Mouse (Mus musculus) MEL (cell line): ENCODE measurements around the gene Vwa8. TPM values are rescaled to one million over a fixed set of nuclear protein-coding genes. Genes with fewer than 3 reads are reported as not detected.

Experiments used
- DNase-seq: peaks from one replicate; pipeline ENCODE4 v3.0.0; 2011; ENCODE audit warnings: low read depth, low spot score
- H3K27ac ChIP-seq: 2 replicates; pipeline ENCODE4 v1.5.1; 2012; ENCODE audit warnings: low read depth, mild to moderate bottlenecking, control low read depth, low read length, moderate library complexity; ENCODE audit not compliant: control insufficient read depth
- H3K27me3 ChIP-seq, 2 experiments: fragments of 150-350 bp in 1 of 2; sonication (generic) in 1 of 2; 2 replicates each; pipeline ENCODE4 v1.6.1; 2012; ENCODE audit warnings: low read length in 2 of 2, mild to moderate bottlenecking in 2 of 2, improper control_type of control experiment in 1 of 2, moderate library complexity in 1 of 2; ENCODE audit not compliant: insufficient read depth in 2 of 2, control insufficient read depth in 1 of 2
- H3K36me3 ChIP-seq, 2 experiments: 2 replicates each; pipeline ENCODE4 v1.6.1; 2012 to 2014; ENCODE audit warnings: low read length in 2 of 2, improper control_type of control experiment in 1 of 2, inconsistent platforms in 1 of 2, mild to moderate bottlenecking in 1 of 2; ENCODE audit not compliant: insufficient read depth in 2 of 2, control insufficient read depth in 1 of 2
- H3K4me1 ChIP-seq, 2 experiments: fragments of 150-350 bp in 1 of 2; sonication (generic) in 1 of 2; 2 replicates each; pipeline ENCODE4 v1.6.1; 2012; ENCODE audit warnings: low read length in 2 of 2, improper control_type of control experiment in 1 of 2, mild to moderate bottlenecking in 1 of 2; ENCODE audit not compliant: insufficient read depth in 2 of 2, control insufficient read depth in 1 of 2
- H3K4me3 ChIP-seq, 2 experiments: fragments of 150-350 bp in 1 of 2; sonication (generic) in 1 of 2; 2 replicates each; pipeline ENCODE4 v1.5.1; 2012; ENCODE audit warnings: low read depth in 2 of 2, low read length in 2 of 2, mild to moderate bottlenecking in 2 of 2, moderate library complexity in 2 of 2, control low read depth in 1 of 2, improper control_type of control experiment in 1 of 2; ENCODE audit not compliant: control insufficient read depth in 1 of 2, insufficient read depth in 1 of 2
- H3K79me2 ChIP-seq: 2 replicates; pipeline ENCODE4 v1.6.1; 2012; ENCODE audit warnings: mild to moderate bottlenecking, low read length, moderate library complexity; ENCODE audit not compliant: control insufficient read depth, poor library complexity, insufficient read depth
- H3K9ac ChIP-seq: 2 replicates; pipeline ENCODE4 v1.6.1; 2012; ENCODE audit warnings: low read depth, mild to moderate bottlenecking, control low read depth, low read length, moderate library complexity; ENCODE audit not compliant: control insufficient read depth, poor library complexity, severe bottlenecking
- H3K9me3 ChIP-seq: fragments of 150-350 bp; sonication (generic); replicated peaks from 2 replicates; pipeline ENCODE4 v1.6.1; 2012; ENCODE audit warnings: mild to moderate bottlenecking, low read length, improper control_type of control experiment, moderate library complexity; ENCODE audit not compliant: insufficient read depth
- JUND ChIP-seq: IDR thresholded peaks from 2 replicates; pipeline ENCODE4 v1.6.1; 2011; ENCODE audit warnings: low read depth, mild to moderate bottlenecking, improper control_type of control experiment, low read length
- MAFK ChIP-seq: IDR thresholded peaks from 2 replicates; pipeline ENCODE4 v1.6.1; 2011; ENCODE audit warnings: low read depth, mild to moderate bottlenecking, low read length, improper control_type of control experiment, borderline replicate concordance
- MAX ChIP-seq: IDR thresholded peaks from 2 replicates; pipeline ENCODE4 v1.6.1; 2011; ENCODE audit warnings: low read length, improper control_type of control experiment
- POLR2AphosphoS5 ChIP-seq: IDR thresholded peaks from 2 replicates; pipeline ENCODE4 v1.6.1; 2012; ENCODE audit warnings: low read depth, borderline replicate concordance, mild to moderate bottlenecking, inconsistent platforms, low read length, moderate library complexity, mixed read lengths
- RCOR1 ChIP-seq: IDR thresholded peaks from 2 replicates; pipeline ENCODE4 v1.6.1; 2012; ENCODE audit warnings: low read depth, mild to moderate bottlenecking, inconsistent platforms, low read length, improper control_type of control experiment
- SMC3 ChIP-seq: IDR thresholded peaks from 2 replicates; pipeline ENCODE4 v1.6.1; 2011; ENCODE audit warnings: low read depth, low read length, improper control_type of control experiment
- TAL1 ChIP-seq: IDR thresholded peaks from 2 replicates; pipeline ENCODE4 v1.6.1; 2012; ENCODE audit warnings: mild to moderate bottlenecking, inconsistent platforms, low read length, moderate library complexity, mixed read lengths
- UBTF ChIP-seq: IDR thresholded peaks from 2 replicates; pipeline ENCODE4 v1.6.1; 2012; ENCODE audit warnings: low read depth, mild to moderate bottlenecking, inconsistent platforms, low read length, improper control_type of control experiment, moderate library complexity, borderline replicate concordance; ENCODE audit not compliant: insufficient read depth
- ZNF384 ChIP-seq: IDR thresholded peaks from 2 replicates; pipeline ENCODE4 v1.6.1; 2012; ENCODE audit warnings: low read depth, mild to moderate bottlenecking, inconsistent platforms, low read length, improper control_type of control experiment
- polyA plus RNA-seq, 2 experiments: library from polyadenylated mRNA; stranded (reverse) in 1 of 2; unstranded in 1 of 2; fragments of >175 nt in 1 of 2; fragments of >200 nt in 1 of 2; gene quantifications; 2 replicates each; pipeline versions ENCODE4 v1.2.1 to v1.2.4; 2012; ENCODE audit warnings: low replicate concordance in 2 of 2, low read depth in 1 of 2; ENCODE audit not compliant: insufficient read length in 2 of 2, insufficient read depth in 1 of 2, missing spikeins in 1 of 2
- total RNA-seq: library from RNA; depleted of rRNA; stranded (reverse); fragments of 300-350 nt; gene quantifications from 2 replicates; pipeline ENCODE4 v1.2.3, GENCODE M21; 2012

The Vwa8 gene
- total and polyA plus RNA-seq, 3 experiments, result 12.4 to 19.6 TPM; not detected in 1

- Histone ChIP-seq H3K27me3 (no peaks in the 10 kb centered on the region), H3K4me3 (no peak overlapping the region), H3K9me3 (no peaks in the 10 kb centered on the region), H3K79me2 (no peaks in the 10 kb centered on the region), H3K4me1 (no peaks in the 10 kb centered on the region)
- DNase-seq, result no peak
- TF ChIP-seq POLR2AphosphoS5 (no peak), SMC3 (no peak), ZNF384 (no peak), UBTF (no peak), MAX (no peak)
- TF ChIP-seq, all 39 proteins: peak for 0
- Histone ChIP-seq H3K36me3 (no peaks in the 10 kb centered on the region; a peak in 1 of 4 replicates), H3K9ac (no peak overlapping the region), H3K27ac (no peak overlapping the region)
Measured at GRCm38 (mm10) chr14:79203496-79204158, 354.8 kb downstream of the Vwa8 start.

- Histone ChIP-seq H3K9ac (no peak overlapping the region), H3K27ac (no peak overlapping the region), H3K36me3 (no peaks in the 10 kb centered on the region), H3K9me3 (no peaks in the 10 kb centered on the region), H3K27me3 (no peaks in the 10 kb centered on the region), H3K79me2 (no peaks in the 10 kb centered on the region), H3K4me3 (no peak overlapping the region), H3K4me1 (no peaks in the 10 kb centered on the region)
- no peak for DNase-seq
- TF ChIP-seq TAL1, result no peak
- no peak for TF ChIP-seq JUND
- TF ChIP-seq MAFK, result no peak
Measured at GRCm38 (mm10) chr14:79204866-79205265, 356.0 kb downstream of the Vwa8 start.

GRCm38 (mm10) chr14:79206210-79206609, 357.4 kb downstream of the Vwa8 start:
- H3K9me3 ChIP-seq, result no peaks in the 10 kb centered on the region
- no peaks in the 10 kb centered on the region for H3K79me2 ChIP-seq
- no peaks in the 10 kb centered on the region for H3K4me1 ChIP-seq
- H3K27me3 ChIP-seq, result no peaks in the 10 kb centered on the region
- TF ChIP-seq RCOR1, result no peak
- no peak for TF ChIP-seq MAFK
- TF ChIP-seq, all 39 proteins: peak for 0
- Histone ChIP-seq H3K4me3 (no peak overlapping the region), H3K9ac (no peak overlapping the region), H3K27ac (no peak overlapping the region), H3K36me3 (no peaks in the 10 kb centered on the region)
- no peak for DNase-seq
